Mouse (Mus musculus) hindbrain, embryonic 16.5 days (tissue): Measurements from ENCODE around the gene Mars2. TPM values are rescaled to one million over a fixed set of nuclear protein-coding genes. Genes with fewer than 3 reads are reported as not detected.

Experiments used
- ATAC-seq: fragments of 200-750 bp; cut with Nextera tagmentation; 2 replicates; pipeline ENCODE4 v1.8.0; 2017; ENCODE audit warnings: moderate TSS enrichment, moderate library complexity
- H3K27ac ChIP-seq: fragments of 300-500 bp; sonication (generic); 2 replicates; pipeline ENCODE4 v1.5.1; 2014; ENCODE audit warnings: low read depth, mild to moderate bottlenecking, control low read depth, low read length, moderate library complexity
- H3K27me3 ChIP-seq: fragments of 300-500 bp; sonication (generic); replicated peaks from 2 replicates; pipeline ENCODE4 v1.6.1; 2014; ENCODE audit warnings: low read length; ENCODE audit not compliant: control insufficient read depth, insufficient read depth
- H3K36me3 ChIP-seq: fragments of 300-500 bp; sonication (generic); 2 replicates; pipeline ENCODE4 v1.6.1; 2014; ENCODE audit warnings: mild to moderate bottlenecking, low read length, moderate library complexity, mixed read lengths; ENCODE audit not compliant: control insufficient read depth, insufficient read depth
- H3K4me1 ChIP-seq: fragments of 300-500 bp; sonication (generic); 2 replicates; pipeline ENCODE4 v1.6.1; 2014; ENCODE audit warnings: low read depth, low read length; ENCODE audit not compliant: control insufficient read depth, insufficient read depth
- H3K4me2 ChIP-seq: fragments of 300-500 bp; sonication (generic); 2 replicates; pipeline ENCODE4 v1.6.1; 2014; ENCODE audit warnings: mild to moderate bottlenecking, low read length, control low read depth, moderate library complexity
- H3K4me3 ChIP-seq: fragments of 300-500 bp; sonication (generic); 2 replicates; pipeline ENCODE4 v1.5.1; 2014; ENCODE audit warnings: mild to moderate bottlenecking, low read length, control low read depth, moderate library complexity
- H3K9ac ChIP-seq: fragments of 300-500 bp; sonication (generic); 2 replicates; pipeline ENCODE4 v1.6.1; 2014; ENCODE audit warnings: low read depth, mild to moderate bottlenecking, control low read depth, low read length, moderate library complexity
- H3K9me3 ChIP-seq: fragments of 300-500 bp; sonication (generic); 2 replicates; pipeline ENCODE4 v1.6.1; 2014; ENCODE audit warnings: mild to moderate bottlenecking, low read length, moderate library complexity; ENCODE audit not compliant: control insufficient read depth
- WGBS: fragments of 180-500 bp; shearing (Covaris S2); extraction: QIAGEN DNeasy Blood & Tissue Kit; methylation state at CpG from one replicate; pipeline ENCODE4 v1.1.7; 2014; 5-methylcytosine and 5-hydroxymethylcytosine counted together
- polyA plus RNA-seq: library from polyadenylated mRNA; unstranded; fragments of >200 nt; fragmentation: Nextera tagmentation; extraction: Ambion mirVana; gene quantifications from 2 replicates; pipeline ENCODE4 v1.2.1, GENCODE M21; 2015

The Mars2 gene
- polyA plus RNA-seq, 1 experiment from 2014 or later: 3.5 TPM

DNA sequence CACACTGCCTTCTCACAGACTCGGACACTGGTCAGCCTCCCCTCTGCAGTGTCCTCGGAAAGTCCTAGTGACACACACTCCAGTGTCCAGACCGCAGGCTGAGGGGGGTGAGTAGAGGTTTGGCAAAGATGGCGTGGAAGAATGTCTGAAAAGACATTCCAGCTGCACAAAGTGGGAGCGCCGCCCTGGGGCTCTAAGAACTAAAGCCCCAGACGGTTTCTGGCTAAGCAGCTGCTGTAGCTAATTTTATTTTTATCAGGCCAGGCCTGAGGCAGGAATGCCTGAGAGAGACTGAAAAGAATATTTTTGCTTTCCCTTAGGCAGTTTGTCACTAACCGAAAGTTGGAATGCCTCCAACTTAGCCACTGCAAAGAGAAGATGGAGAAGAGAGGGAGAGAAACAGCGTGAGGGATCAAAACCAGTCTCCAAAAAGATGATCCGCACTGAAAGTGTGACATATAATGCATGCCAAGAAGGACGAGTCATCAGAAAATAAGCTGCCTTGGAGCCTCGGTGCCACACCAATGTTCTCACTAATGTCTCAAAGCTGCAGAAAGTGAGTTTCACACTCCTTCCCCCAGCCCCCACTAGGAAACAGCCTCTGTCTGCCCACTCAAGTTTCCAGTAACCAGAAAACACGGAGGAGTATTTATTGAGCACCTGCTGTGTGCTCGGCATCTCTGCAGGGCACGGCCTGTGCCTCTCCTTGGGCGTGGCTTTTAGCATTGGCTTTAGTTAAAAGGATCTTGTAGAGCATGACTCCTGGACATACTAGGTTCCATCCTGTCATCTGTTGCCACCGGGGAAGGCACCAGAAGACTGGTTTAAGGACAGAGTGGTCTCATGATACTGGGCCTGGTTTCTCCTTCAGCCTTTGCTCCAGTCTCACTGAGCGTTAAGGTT lies 34.9 kb upstream of the Mars2 start:
- no peaks in the 10 kb centered on the region for H3K36me3 ChIP-seq
- H3K9ac ChIP-seq: no peak overlapping the region
- ATAC-seq: peak; percentile 79
- no peak overlapping the region for H3K4me2 ChIP-seq
- H3K27ac ChIP-seq: peak overlapping the region; percentile 27; the same call in 1 of the 2 replicates
- no peak overlapping the region for H3K4me3 ChIP-seq
- 49% methylated on average over 18 of the region's 18 CpGs for WGBS
- no peaks in the 10 kb centered on the region; the same call in 1 of the 2 replicates for H3K4me1 ChIP-seq
- H3K9me3 ChIP-seq: no peaks in the 10 kb centered on the region
- H3K27me3 ChIP-seq: no peaks in the 10 kb centered on the region

DNA sequence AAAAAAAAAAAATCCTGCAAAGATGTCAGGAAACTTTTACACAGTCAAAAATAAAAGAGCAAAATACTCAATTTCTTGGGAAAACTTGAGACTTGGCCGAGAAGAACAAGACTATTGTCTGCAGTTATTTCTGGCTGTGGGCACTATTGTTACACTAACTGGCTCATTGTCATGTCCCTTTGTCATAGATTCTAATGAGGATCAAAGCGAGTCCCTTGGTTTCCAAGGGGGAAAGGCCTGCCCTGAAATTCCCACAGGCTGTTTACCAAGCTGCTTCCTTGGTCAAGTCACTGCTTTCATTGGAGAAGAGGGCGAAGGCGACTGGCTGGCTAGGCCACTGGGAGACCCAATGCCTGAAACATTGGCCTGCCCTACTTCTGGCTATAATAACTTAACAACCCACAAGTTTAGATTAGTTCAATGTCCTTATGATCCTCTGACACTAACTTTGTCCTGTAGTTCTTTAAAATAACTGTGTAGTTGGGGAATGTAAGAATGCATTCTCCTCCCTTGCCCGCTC lies 31.1 kb upstream of the Mars2 start:
- ATAC-seq: no peak
- peak overlapping the region; percentile 17; the same call in 1 of the 2 replicates for H3K27ac ChIP-seq
- no peaks in the 10 kb centered on the region for H3K27me3 ChIP-seq
- no peaks in the 10 kb centered on the region for H3K36me3 ChIP-seq
- H3K9me3 ChIP-seq: no peaks in the 10 kb centered on the region
- no peak overlapping the region for H3K4me3 ChIP-seq
- no peak overlapping the region for H3K9ac ChIP-seq
- H3K4me2 ChIP-seq: no peak overlapping the region
- WGBS: 33% methylated on average over 5 of the region's 5 CpGs
- no peaks in the 10 kb centered on the region; the same call in 1 of the 2 replicates for H3K4me1 ChIP-seq

DNA sequence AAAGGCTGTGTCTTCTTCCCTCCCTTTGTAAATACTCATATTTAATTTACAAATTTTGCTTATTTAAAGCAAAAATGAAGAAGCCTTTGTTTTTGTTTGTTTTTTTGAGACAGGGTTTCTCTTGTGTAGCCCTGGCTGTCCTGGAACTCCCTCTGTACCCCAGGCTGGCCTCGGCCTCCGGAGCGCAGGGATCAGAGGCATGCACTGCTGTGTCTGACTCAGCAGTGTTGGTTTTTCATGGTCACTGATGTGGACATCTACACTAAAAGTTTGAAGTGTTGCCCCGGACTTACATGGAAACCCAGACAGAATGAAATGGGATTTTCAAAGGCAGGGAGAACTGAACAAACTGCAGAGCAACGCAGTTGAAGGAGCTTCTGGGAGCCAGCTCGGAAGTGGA lies 29.4 kb upstream of the Mars2 start:
- Histone ChIP-seq H3K36me3 (no peaks in the 10 kb centered on the region), H3K9me3 (no peaks in the 10 kb centered on the region), H3K27me3 (no peaks in the 10 kb centered on the region), H3K9ac (no peak overlapping the region), H3K4me3 (no peak overlapping the region), H3K4me2 (no peak overlapping the region), H3K4me1 (no peaks in the 10 kb centered on the region), H3K27ac (no peak overlapping the region)
- no peak for ATAC-seq
- 89% methylated on average over 6 of the region's 6 CpGs for WGBS

DNA sequence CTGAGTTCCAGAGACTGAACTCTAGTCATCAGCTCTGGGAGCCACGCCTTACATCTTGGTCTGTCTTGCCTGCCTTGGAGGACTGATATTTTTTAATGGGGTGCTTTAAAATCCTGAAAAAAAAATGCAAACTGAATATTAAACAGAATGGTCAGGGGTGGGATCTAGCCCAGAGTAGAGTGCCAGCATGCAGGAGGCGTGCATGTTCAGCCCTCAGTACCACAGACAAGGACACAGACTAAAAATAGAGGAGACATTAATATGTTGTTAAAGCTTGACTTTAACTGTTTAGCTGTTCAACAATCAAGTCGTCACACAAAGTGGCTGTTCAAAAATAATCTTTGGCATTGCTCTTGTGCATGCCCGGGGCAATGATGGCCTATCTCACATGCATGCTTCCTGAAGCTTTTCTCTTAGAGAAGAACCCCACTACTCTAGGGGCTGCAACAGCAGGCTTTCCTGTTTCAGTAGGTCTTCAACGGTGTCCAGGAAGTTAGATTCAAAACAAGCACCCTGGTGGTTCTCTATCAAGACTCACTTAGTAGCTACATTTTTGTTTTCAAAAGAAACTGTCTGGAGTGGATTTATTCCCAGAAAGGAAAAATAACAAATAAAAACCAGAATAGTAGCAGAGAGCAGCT lies 28.4 kb upstream of the Mars2 start:
- no peak overlapping the region for H3K4me3 ChIP-seq
- H3K36me3 ChIP-seq: no peaks in the 10 kb centered on the region
- no peak overlapping the region for H3K4me2 ChIP-seq
- H3K4me1 ChIP-seq: no peaks in the 10 kb centered on the region
- H3K27me3 ChIP-seq: no peaks in the 10 kb centered on the region
- H3K9me3 ChIP-seq: no peaks in the 10 kb centered on the region
- no peak overlapping the region for H3K27ac ChIP-seq
- ATAC-seq: no peak
- 80% methylated on average over 5 of the region's 5 CpGs for WGBS
- no peak overlapping the region for H3K9ac ChIP-seq

DNA sequence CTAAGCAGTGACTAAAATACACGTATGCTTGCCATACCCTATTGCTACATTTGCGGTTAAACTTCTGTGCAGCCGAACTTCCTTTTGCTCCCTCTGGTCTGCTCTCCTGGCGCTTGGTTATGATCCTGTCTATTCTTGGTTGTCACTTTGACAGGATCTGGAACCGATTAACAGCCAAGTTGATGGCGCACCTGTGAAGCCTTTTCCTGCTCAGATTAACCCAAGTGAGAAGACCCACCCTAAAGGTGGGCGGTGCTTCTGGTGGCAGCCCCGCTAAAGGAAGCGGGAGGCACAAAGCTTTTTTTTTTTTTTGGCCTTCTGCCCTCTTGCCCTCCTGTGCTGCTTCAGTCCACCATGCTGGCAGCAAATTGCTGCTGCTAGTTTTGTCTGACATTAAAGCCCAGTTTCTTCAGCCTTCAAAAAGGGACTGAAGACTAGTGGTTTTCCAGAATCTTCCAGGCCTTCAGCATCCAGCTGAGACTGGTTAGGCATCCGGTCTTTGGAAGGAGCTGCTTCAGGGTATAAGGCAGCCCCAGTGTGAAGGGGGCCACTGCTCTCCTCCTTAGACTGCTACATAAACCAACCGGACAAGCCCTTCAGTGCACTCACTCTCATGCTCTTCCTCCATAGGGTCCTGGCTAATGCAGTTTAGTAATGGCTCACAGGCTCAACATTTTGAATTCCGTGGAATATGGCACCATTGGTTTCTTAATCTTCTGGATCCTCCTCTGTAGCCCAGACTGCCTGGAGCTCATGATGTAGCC lies 26.6 kb upstream of the Mars2 start:
- 55% methylated on average over 12 of the region's 12 CpGs for WGBS
- ATAC-seq: no peak
- H3K36me3 ChIP-seq: no peaks in the 10 kb centered on the region
- H3K27ac ChIP-seq: no peak overlapping the region; the same call in 1 of the 2 replicates
- H3K4me1 ChIP-seq: no peaks in the 10 kb centered on the region
- H3K9me3 ChIP-seq: no peaks in the 10 kb centered on the region
- no peak overlapping the region for H3K9ac ChIP-seq
- no peak overlapping the region for H3K4me2 ChIP-seq
- H3K4me3 ChIP-seq: no peak overlapping the region
- no peaks in the 10 kb centered on the region for H3K27me3 ChIP-seq

DNA sequence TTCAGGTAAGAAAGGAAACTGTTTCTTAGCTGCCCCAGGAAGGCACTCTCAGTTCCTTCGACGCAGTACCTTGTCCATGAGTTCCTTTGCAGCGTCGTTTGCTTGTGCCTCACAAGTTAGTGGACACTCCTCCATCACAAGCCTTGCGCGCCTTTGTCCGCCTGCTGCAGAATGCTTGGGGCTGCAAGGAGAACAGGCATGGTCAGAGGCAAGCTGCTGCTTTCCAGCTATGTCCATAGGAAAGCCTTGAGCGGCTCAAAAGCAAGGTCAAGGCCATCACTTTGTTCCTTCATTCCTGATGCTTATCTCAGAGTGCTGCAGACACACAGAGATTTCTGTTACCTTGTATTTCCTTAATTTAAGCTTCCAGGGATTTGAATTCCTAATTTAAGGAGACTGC lies 25.9 kb upstream of the Mars2 start:
- 76% methylated on average over 8 of the region's 8 CpGs for WGBS
- H3K27ac ChIP-seq: no peak overlapping the region; the same call in 1 of the 2 replicates
- H3K4me2 ChIP-seq: no peak overlapping the region
- H3K9me3 ChIP-seq: no peaks in the 10 kb centered on the region
- no peak overlapping the region for H3K4me3 ChIP-seq
- H3K4me1 ChIP-seq: no peaks in the 10 kb centered on the region
- no peak for ATAC-seq
- H3K27me3 ChIP-seq: no peaks in the 10 kb centered on the region
- H3K36me3 ChIP-seq: no peaks in the 10 kb centered on the region
- H3K9ac ChIP-seq: no peak overlapping the region

DNA sequence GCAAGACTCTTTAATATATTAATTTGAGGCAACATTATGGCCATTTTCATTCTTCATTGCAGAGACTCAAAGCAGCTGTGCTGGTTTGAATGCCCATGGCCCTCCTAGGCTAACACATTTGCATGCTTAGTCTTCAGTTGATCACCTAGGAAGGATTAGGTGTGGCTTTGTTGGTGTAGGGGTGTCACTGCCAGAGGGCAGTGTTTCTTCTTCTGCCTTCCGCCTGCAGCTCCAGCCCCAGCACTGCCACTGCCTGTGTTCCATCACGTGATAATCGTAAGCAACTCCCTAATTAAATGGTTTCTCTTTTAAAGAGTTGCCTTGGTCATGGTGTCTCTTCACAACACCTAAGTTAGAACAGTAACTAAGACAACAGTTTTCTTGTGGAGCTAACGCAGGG lies 24.2 kb upstream of the Mars2 start:
- Histone ChIP-seq H3K27ac (no peak overlapping the region), H3K9me3 (no peaks in the 10 kb centered on the region), H3K27me3 (no peaks in the 10 kb centered on the region), H3K4me3 (no peak overlapping the region), H3K9ac (no peak overlapping the region), H3K4me2 (no peak overlapping the region), H3K4me1 (no peaks in the 10 kb centered on the region), H3K36me3 (no peaks in the 10 kb centered on the region)
- 83% methylated on average over 4 of the region's 4 CpGs for WGBS
- no peak for ATAC-seq

DNA sequence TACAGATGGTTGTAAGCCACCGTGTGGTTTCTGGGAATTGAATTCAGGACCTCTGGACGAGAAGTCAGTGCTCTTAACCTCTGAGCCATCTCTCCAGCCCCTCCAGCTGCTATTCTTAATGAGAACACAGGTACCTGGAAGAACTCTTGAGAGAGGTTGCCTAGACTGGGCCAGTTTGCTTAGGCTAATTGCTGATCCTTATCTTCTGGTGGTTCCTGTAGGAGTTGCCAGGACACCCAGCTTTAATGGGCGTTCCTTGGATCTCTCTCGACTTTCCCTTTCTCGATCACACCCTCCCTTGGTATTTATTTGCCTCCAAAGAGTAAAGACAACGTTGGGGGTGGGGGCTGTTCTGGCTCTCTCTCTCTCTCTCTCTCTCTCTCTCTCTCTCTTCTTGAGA lies 23.5 kb upstream of the Mars2 start:
- H3K9ac ChIP-seq: no peak overlapping the region
- H3K4me2 ChIP-seq: no peak overlapping the region
- no peaks in the 10 kb centered on the region for H3K27me3 ChIP-seq
- H3K27ac ChIP-seq: no peak overlapping the region
- no peaks in the 10 kb centered on the region for H3K4me1 ChIP-seq
- no peak overlapping the region for H3K4me3 ChIP-seq
- no peaks in the 10 kb centered on the region for H3K36me3 ChIP-seq
- no peak for ATAC-seq
- no peaks in the 10 kb centered on the region for H3K9me3 ChIP-seq
- 75% methylated on average over 6 of the region's 6 CpGs for WGBS

DNA sequence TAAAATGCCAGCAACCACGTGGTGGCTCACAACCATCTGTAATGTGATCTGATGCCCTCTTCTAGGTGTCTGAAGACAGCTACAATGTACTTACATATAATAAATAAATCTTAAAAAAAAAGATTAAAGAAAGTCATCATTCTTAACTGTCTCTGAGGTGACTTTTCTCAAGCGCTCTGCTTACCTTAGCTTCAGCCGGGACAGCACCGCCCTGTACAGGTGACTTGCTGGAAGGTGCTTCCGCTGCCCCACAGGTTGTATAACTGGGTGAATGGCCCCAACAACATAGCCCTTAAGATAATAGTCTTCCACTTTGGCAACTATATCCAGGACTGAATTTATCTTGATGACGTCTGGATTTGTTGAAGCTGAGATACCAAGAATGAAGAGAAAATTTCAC lies 23.0 kb upstream of the Mars2 start:
- H3K4me2 ChIP-seq: no peak overlapping the region
- 88% methylated on average over 6 of the region's 6 CpGs for WGBS
- no peak overlapping the region for H3K9ac ChIP-seq
- H3K9me3 ChIP-seq: no peaks in the 10 kb centered on the region
- H3K4me3 ChIP-seq: no peak overlapping the region
- no peaks in the 10 kb centered on the region for H3K36me3 ChIP-seq
- no peak overlapping the region for H3K27ac ChIP-seq
- no peak for ATAC-seq
- H3K4me1 ChIP-seq: no peaks in the 10 kb centered on the region
- H3K27me3 ChIP-seq: no peaks in the 10 kb centered on the region
